Mouse (Mus musculus) inflammation-experienced regulatory T-cells, adult 16 weeks (primary cell): ENCODE measurements around the gene Catsper4. TPM values are rescaled to one million over a fixed set of nuclear protein-coding genes. Genes with fewer than 3 reads are reported as not detected.

Source experiments
- polyA plus RNA-seq: library from polyadenylated mRNA; unstranded; fragments of 100-300 nt; shearing (Covaris generic); gene quantifications from one replicate; pipeline ENCODE4 v1.2.1, GENCODE M21; 2017

Catsper4 gene
- polyA plus RNA-seq, result not detected

DNA sequence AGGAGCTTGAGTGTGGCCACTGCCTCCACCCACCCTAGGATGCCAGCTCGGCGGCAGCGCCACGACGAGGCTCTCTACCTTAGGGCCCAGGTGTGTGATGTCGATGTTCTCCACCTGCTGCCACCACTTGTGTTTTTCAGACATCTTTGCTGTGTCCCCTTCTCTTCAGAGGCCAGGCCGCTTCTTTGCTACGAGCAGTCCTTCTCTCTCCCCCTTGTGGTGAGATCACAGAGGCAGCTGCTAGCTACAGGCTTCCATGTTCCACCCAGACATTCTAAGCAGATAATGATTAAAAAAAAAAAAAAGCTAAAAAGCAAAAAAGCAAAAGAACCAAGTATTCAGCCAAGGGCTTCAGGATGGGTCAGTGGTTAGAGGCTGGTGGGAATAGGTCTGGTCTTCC is at the start of gene Catsper4:
TSS of gene Catsper4 (minus strand) at position 190 of the 400 bp plus-strand sequence.

DNA sequence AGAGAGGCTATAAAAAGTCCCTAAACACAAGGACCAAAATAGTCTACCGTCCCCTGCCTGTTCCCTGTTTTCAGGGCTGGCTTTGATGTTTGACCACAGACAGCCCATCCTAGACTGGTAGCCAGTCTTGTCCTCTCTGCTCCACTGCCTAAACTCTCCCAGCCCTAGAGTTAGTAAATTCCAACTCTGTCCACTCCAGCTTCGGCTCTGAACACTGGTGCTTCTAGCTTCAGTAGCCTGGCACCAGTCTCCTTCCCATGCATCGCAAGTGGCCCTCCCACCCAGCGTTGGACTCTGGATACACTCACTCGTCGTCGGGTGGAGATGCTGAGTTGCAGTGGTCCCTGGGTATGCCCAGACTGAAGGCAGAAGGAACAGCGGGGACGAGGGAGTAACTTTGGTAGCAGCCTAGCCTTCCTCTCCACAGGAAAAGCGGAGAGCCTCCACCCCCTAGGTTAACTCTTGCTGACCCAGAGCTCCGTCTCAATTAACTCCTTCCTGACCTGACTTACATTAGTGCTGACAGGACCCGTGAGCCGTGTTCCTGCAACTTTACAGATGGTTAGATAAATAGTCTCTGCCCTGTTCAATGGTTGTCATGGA is 26.6 kb upstream of the Catsper4 start, which contains the start of gene Grrp1:
TSS of gene Grrp1 (minus strand) at position 385 of the 603 bp plus-strand sequence.

DNA sequence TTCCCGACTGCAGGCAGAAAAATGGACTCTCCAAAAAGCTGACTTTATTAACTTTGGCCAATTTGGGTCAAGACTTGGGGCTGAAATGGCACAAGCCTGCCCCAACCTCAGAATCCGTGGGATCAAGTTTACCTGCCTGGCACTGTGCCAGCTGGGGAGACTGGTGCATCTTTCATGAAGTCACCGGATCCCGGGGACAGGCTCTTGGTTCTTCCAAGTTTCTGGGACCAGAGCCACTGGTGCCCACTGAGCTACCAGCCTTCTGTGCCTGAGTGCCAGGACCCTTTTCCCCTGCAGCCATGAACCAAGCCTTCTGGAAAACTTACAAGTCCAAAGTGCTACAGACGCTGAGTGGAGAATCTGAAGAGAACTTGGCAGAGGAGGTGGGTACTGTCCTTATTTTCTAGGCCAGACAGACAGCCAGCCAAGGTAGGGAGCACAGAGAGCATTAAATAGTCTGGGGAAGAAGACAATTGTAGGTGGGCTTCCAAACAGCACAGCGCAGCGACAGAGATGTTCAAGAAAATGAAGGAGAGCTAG is 19.6 kb upstream of the Catsper4 start, which contains the start of gene Gm30191:
TSS of gene Gm30191 (plus strand) at position 217 of the 540 bp plus-strand sequence.

DNA sequence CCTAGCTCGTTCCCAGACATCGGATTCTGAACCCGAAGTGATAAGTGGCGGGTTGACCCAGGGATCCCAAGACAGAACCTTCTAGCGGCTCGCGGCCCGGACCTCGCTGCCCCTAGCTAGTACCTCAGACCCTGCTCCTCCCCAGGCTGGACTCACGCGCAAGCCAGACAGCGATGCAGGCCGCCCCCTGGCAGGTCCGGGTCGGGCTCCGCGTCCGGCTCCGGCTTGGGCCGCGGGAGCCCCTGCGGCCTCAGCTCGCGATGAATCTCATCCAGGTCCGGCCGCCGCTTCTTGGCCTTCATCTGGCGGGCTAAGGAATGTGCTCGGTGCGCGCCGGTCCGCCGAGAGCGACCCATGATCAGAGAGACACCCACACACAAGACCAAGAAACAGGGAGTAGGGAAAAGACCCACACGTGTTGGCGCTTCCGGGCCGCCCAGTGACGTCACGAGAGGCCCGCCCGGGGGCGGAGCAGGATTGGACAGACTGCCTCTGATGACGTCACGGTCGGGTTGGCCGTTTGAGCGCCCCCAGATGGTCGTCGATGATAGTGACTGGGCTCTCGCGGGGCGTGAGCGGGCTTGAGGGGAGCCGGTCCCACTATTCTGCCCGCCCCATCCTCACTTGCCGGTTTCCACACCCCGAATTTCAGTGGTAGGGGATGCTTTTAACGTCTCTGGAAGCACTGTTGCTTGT is 18.1 kb upstream of the Catsper4 start, which contains the start of gene Zfp593:
TSS of gene Zfp593 (minus strand) at position 445 of the 696 bp plus-strand sequence.

DNA sequence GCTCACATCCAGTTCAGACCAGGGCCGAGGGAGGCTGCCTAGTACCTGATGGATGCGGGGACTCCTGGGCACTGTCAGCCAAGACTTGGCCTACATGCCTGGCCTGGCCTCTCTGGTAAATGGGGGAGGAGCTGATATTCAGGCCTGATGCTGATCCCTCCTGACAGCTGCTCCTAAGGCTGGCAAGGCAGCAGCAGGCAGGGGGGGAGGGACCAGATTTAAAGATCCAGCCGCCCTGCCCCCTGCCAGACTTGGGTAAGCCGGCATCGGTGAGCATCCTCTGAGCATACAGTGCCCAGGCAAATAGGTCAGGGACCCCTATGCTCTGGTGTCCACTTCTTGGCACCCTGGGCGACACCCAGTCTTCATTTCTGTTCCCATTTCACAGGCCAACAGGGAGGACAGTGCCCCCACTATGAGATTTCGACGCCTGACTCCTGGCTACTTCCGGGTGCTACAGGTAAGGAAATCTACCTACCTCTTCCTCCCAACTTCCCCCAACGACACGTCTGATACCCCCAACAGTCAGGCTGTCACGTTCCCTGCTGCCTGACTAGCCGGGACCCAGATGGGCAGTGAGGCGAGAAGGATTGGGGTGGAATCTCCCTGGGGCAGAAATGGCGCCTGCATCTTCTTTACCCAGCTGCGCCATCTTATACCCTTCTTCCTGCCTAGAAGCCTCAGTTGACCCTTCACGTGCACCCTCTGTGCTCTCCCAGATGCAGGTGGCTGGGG is 16.5 kb upstream of the Catsper4 start, which contains the start of gene E130218I03Rik:
TSS of gene E130218I03Rik (plus strand) at position 147 of the 735 bp plus-strand sequence.

DNA sequence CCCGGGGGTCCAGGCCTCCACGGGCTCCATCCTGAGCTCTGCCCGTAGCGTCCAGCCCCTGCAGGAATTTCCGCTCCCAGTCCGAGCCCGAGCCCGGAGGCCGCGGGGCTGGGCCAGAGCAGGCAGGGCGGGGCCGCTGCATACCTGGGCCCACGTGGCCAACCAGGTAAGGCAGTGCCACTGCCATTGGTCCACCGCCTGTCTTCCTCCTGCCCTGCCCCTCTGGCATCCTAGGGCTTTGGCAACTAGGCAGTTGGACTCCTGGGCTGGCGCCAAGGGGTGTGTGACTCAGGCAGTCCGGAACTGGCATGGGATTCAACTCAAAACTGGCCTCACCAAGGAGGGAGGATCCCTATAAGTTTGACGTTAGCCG is 11.1 kb upstream of the Catsper4 start, which contains the start of gene Cnksr1:
TSS of gene Cnksr1 (minus strand) at position 121 of the 373 bp plus-strand sequence.

DNA sequence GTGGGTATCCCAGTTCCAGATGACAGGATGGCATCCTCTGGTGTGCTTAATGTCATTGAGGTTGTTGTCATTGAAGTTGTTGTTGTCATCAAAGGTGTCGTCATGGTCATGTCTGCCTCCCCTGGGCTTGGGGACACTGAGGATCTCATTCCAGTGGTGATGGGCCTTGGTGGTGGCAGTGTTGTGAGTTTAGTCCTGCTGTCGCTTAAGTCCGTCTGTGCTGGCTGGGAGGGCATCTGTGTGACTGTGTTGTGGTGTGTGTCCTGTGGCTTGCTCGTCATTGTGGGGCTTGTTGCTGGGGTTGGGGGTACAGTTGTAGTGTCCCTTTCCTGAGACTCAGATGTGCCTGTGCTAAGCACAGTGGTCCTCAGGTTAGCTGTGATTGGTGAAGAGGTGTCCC is 24.3 kb downstream of the Catsper4 start, which contains the start of gene Gm7534:
TSS of gene Gm7534 (minus strand) at position 101 of the 400 bp plus-strand sequence.

Other genes starting within 250 kb of the Catsper4 start
- 39.1 TPM for gene Dhdds, start 226.5 kb downstream of the Catsper4 start, polyA plus RNA-seq
- not detected for gene Lin28a, start 208.5 kb downstream of the Catsper4 start, polyA plus RNA-seq
- 2.5 TPM for gene Zfp683, start 173.5 kb downstream of the Catsper4 start, polyA plus RNA-seq
- 18.3 TPM for gene Crybg2, start 166.6 kb downstream of the Catsper4 start, polyA plus RNA-seq
- gene Cd52, start 132.3 kb downstream of the Catsper4 start, polyA plus RNA-seq, result 2,675 TPM
- 48.4 TPM for gene Ubxn11, start 124.8 kb downstream of the Catsper4 start, polyA plus RNA-seq
- gene Sh3bgrl3, start 98.6 kb downstream of the Catsper4 start, polyA plus RNA-seq, result 1,409 TPM
- gene Cep85, start 40.3 kb downstream of the Catsper4 start, polyA plus RNA-seq, result 89.6 TPM
- gene Gm7534, start 24.4 kb downstream of the Catsper4 start, polyA plus RNA-seq, result not detected
- gene Cnksr1, start 11.0 kb upstream of the Catsper4 start, polyA plus RNA-seq, result not detected
- 9.3 TPM for gene E130218I03Rik, start 16.3 kb upstream of the Catsper4 start, polyA plus RNA-seq
- gene Zfp593, start 18.2 kb upstream of the Catsper4 start, polyA plus RNA-seq, result 15.7 TPM
- gene Gm30191, start 19.6 kb upstream of the Catsper4 start, polyA plus RNA-seq, result not detected
- gene Grrp1, start 26.7 kb upstream of the Catsper4 start, polyA plus RNA-seq, result not detected
- 27.9 TPM for gene Pdik1l, start 60.5 kb upstream of the Catsper4 start, polyA plus RNA-seq
- gene Trim63, start 87.7 kb upstream of the Catsper4 start, polyA plus RNA-seq, result not detected
- gene Slc30a2, start 115.8 kb upstream of the Catsper4 start, polyA plus RNA-seq, result 1.1 TPM
- gene Extl1, start 156.5 kb upstream of the Catsper4 start, polyA plus RNA-seq, result 2.0 TPM
- 2.5 TPM for gene Pafah2, start 168.9 kb upstream of the Catsper4 start, polyA plus RNA-seq
- gene Stmn1, start 240.9 kb upstream of the Catsper4 start, polyA plus RNA-seq, result 89.1 TPM